Mouse (Mus musculus): ENCODE data around the gene Fbxo34.
"Not testable (repeated sequence)": the region's sequence is repeated elsewhere in the genome, so short reads cannot be mapped to it uniquely, and the experiment has no call there.

Fbxo34 gene

DNA sequence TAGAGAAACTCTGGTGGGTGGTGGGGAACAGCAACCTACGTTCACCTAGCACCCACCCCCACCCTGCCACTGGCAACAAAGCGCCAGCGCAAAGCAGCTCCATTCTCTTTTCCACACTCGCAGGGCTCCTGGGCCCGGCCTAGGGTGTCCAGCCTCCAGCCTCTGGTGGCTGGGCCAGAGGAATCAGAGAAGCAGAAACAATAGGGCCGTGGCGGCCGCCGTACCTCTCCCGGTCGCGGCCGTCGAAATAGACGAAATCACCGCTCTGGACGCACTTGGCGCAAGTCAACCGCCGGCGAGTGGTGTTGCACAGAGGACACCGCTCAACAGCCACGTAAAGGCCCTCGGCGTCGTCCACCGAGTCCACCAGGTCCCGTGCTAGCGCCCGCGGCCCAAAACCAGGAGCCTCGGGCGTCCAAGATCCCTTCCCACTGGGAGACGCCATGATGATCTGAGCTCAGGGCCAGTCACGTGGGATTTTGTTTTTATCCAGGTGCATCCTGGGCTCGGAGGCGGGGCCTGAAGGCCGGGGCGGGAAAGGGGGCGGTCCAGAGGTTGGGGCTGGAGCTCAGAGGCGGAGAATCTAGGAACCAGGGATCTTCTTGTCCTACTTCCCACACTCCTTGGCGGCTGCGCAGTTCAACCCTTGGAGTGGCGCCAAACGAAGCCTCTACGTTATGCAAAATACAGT is 117.9 kb downstream of the Fbxo34 start:
- peak; percentile 99 for DNase-seq

DNA sequence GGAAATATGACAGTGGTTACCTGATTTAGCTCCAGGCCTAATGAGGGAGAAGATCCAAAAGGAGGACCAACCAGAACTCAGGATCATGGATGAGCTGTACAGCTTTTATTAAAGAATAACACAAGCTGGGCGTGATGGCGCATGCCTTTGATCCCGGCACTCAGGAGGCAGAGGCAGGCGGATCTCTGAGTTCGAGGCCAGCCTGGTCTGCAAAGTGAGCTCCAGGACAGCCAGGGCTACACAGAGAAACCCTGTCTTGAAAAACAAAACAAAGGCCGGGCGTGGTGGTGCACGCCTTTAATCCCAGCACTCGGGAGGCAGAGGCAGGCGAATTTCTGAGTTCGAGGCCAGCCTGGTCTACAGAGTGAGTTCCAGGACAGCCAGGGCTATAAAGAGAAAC is 120.3 kb downstream of the Fbxo34 start, which contains the start of gene Atg14:
Gene Atg14 (minus strand): TSS at position 101 of the 400 bp plus-strand sequence.
- DNase-seq: not testable (repeated sequence)

- no peak for DNase-seq
Measured at GRCm38 (mm10) chr14:47572707-47573106, 122.5 kb downstream of the Fbxo34 start.

- no peak for DNase-seq
Measured at GRCm38 (mm10) chr14:47574721-47575120, 124.5 kb downstream of the Fbxo34 start.

- DNase-seq: no peak
Measured at GRCm38 (mm10) chr14:47576687-47577086, 126.5 kb downstream of the Fbxo34 start.

DNA sequence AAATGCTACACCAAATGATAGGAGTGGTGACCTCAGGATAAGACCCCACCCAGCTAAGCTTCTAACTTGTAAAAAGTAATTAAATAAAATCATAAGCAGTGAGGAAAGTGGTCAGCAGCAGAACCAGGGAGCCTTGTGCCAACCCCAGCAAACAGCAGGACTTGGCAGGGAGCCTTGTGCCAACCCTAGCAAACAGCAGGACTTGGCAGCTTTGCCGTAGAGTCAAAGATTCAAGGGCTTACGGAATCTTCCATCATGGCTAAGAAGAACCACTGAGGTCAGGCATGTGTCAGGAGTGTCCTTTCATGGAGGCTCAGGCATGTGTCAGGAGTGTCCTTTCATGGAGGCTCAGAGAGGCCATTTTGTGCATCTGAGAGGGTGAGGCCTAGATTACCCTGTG is 127.9 kb downstream of the Fbxo34 start:
- DNase-seq: no peak

GRCm38 (mm10) chr14:47581280-47581679 is 131.1 kb downstream of the Fbxo34 start:
- no peak for DNase-seq
